Mouse (Mus musculus) liver, adult 2 months (tissue): ENCODE measurements around the gene Epb41l4b. TPM values are rescaled to one million over a fixed set of nuclear protein-coding genes. Genes with fewer than 3 reads are reported as not detected.

Experiments
- DNase-seq: peaks from one replicate; pipeline ENCODE4 v3.0.0-alpha.2; 2011; ENCODE audit warnings: low read depth, low spot score; ENCODE audit errors: extremely low read depth
- H3K27ac ChIP-seq: fragments of 200-500 bp; replicated peaks from 2 replicates; pipeline ENCODE4 v1.5.1; 2012; ENCODE audit warnings: low read depth, mild to moderate bottlenecking, control low read depth, inconsistent platforms, low read length; ENCODE audit not compliant: insufficient read depth
- H3K27me3 ChIP-seq: fragments of 200-500 bp; 2 replicates; pipeline ENCODE4 v1.6.1; 2012; ENCODE audit warnings: mild to moderate bottlenecking, moderate library complexity, low read length, inconsistent platforms; ENCODE audit not compliant: control insufficient read depth, insufficient read depth
- H3K36me3 ChIP-seq: fragments of 200-500 bp; 2 replicates; pipeline ENCODE4 v1.6.1; 2012; ENCODE audit warnings: low read length, inconsistent platforms; ENCODE audit not compliant: control insufficient read depth, insufficient read depth
- H3K4me1 ChIP-seq: fragments of 200-500 bp; 2 replicates; pipeline ENCODE4 v1.6.1; 2011; ENCODE audit warnings: low read length; ENCODE audit not compliant: control insufficient read depth, insufficient read depth
- H3K4me3 ChIP-seq: fragments of 200-500 bp; 2 replicates; pipeline ENCODE4 v1.5.1; 2011; ENCODE audit warnings: low read depth, mild to moderate bottlenecking, control low read depth, low read length, moderate library complexity; ENCODE audit not compliant: insufficient read depth
- H3K79me2 ChIP-seq: fragments of 200-500 bp; 2 replicates; pipeline ENCODE4 v1.6.1; 2012; ENCODE audit warnings: inconsistent platforms, mild to moderate bottlenecking, low read length, moderate library complexity; ENCODE audit not compliant: control insufficient read depth, insufficient read depth
- H3K9ac ChIP-seq: fragments of 200-500 bp; 2 replicates; pipeline ENCODE4 v1.6.1; 2012; ENCODE audit warnings: low read depth, mild to moderate bottlenecking, control low read depth, inconsistent platforms, low read length
- CTCF ChIP-seq: fragments of 200-500 bp; IDR thresholded peaks from 2 replicates; pipeline ENCODE4 v1.5.1; 2011; ENCODE audit warnings: low read depth, low read length, control low read depth
- POLR2A ChIP-seq: fragments of 200-500 bp; IDR thresholded peaks from 2 replicates; pipeline ENCODE4 v1.6.1; 2011; ENCODE audit warnings: low read length, control low read depth; ENCODE audit not compliant: insufficient read depth; ENCODE audit errors: extremely low read depth
- WGBS: fragments of 180-500 bp; shearing (Covaris S2); methylation state at CpG from one replicate; pipeline ENCODE4 v1.1.7; 2018; 5-methylcytosine and 5-hydroxymethylcytosine counted together
- polyA plus RNA-seq: library from polyadenylated mRNA; depleted of rRNA; stranded (reverse); fragments of >200 nt; gene quantifications from 2 replicates; pipeline ENCODE4 v1.2.3, GENCODE M21; 2012
- total RNA-seq: library from RNA; depleted of rRNA; stranded (reverse); fragments of >200 nt; gene quantifications from 2 replicates; pipeline ENCODE4 v1.2.3, GENCODE M21; 2014

The Epb41l4b gene
- total and polyA plus RNA-seq, 2 experiments, result 33.9 to 44.7 TPM

DNA sequence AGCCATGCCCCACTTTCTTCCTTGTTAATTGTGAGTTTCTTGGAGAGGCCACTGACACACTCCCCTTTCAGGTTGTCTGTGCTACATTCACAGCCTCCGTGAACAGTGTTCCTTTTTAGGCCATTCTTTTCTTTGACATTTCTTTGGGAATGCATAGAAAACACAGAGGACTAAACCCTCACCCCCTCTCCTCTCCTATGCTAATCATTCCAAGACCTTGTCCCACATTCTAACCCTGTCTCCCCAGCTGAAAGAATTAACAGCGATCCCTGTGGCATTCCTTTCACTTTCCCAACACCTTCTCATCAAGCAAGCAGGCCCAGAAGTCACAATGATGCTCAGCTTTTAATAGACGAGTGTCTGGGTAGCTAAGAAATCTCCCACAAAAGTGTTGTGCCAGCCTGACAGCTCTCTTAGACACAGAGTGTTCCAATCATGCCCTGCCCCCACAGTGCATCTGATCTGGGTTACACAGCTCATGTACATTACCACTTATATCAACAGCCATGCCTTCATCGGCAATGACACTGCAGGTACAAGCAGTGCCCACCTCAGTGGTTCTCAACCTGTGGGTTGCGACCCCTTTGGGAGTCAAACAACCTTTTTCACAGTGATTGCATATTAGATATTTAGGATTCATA is 93.8 kb downstream of the Epb41l4b start:
- TF ChIP-seq POLR2A (no peak), CTCF (no peak)
- WGBS, result 76% methylated on average over 5 of the region's 5 CpGs
- Histone ChIP-seq H3K4me3 (no peak overlapping the region), H3K27ac (no peak overlapping the region), H3K79me2 (no peaks in the 10 kb centered on the region), H3K36me3 (no peaks in the 10 kb centered on the region), H3K9ac (no peak overlapping the region), H3K27me3 (no peaks in the 10 kb centered on the region), H3K4me1 (no peaks in the 10 kb centered on the region)
- DNase-seq, result no peak

- Histone ChIP-seq H3K9ac (no peak overlapping the region), H3K36me3 (no peaks in the 10 kb centered on the region), H3K79me2 (no peaks in the 10 kb centered on the region), H3K4me3 (no peak overlapping the region), H3K27me3 (no peaks in the 10 kb centered on the region), H3K27ac (no peak overlapping the region), H3K4me1 (no peaks in the 10 kb centered on the region)
- TF ChIP-seq CTCF, result no peak
- TF ChIP-seq POLR2A, result no peak
- WGBS, result 25% methylated on average over 6 of the region's 6 CpGs
- DNase-seq, result peak; percentile 20
Observed at GRCm38 (mm10) chr4:57048566-57048965, 94.7 kb downstream of the Epb41l4b start.

GRCm38 (mm10) chr4:57046160-57046571 is 97.1 kb downstream of the Epb41l4b start:
- Histone ChIP-seq H3K9ac (no peak overlapping the region), H3K27ac (no peak overlapping the region), H3K27me3 (no peaks in the 10 kb centered on the region), H3K79me2 (no peaks in the 10 kb centered on the region), H3K4me1 (no peaks in the 10 kb centered on the region), H3K4me3 (no peak overlapping the region), H3K36me3 (no peaks in the 10 kb centered on the region)
- 63% methylated on average over 9 of the region's 9 CpGs for WGBS
- peak; percentile 11 for DNase-seq
- no peak for TF ChIP-seq CTCF
- no peak for TF ChIP-seq POLR2A

DNA sequence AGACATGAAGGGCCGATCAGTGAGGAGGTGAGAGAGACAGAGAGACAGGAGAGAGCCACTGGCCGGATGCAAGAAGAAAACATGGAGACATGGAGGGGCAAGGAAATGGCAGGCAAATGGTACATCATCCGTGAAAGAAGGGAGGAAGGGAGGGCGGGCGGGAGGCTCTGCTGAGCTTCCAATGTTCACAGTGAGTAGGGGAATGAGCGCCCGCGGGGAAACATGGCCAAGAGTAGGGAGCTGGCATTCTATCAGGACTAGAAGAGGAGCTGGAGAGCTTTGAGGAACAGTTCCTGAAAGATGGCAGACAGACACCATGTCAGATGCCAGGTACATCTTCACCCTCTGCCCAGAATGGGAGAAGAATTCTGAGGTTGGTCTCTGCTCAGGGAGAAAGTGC is 99.6 kb downstream of the Epb41l4b start:
- H3K9ac ChIP-seq, result no peak overlapping the region
- no peak overlapping the region for H3K27ac ChIP-seq
- WGBS, result 91% methylated on average over 8 of the region's 8 CpGs
- H3K4me1 ChIP-seq, result no peaks in the 10 kb centered on the region
- H3K4me3 ChIP-seq, result no peak overlapping the region
- TF ChIP-seq POLR2A, result no peak
- TF ChIP-seq CTCF, result no peak
- no peaks in the 10 kb centered on the region for H3K79me2 ChIP-seq
- H3K27me3 ChIP-seq, result no peaks in the 10 kb centered on the region
- no peaks in the 10 kb centered on the region for H3K36me3 ChIP-seq
- no peak for DNase-seq

- Histone ChIP-seq H3K27me3 (no peaks in the 10 kb centered on the region), H3K27ac (no peak overlapping the region), H3K36me3 (no peaks in the 10 kb centered on the region), H3K4me1 (no peaks in the 10 kb centered on the region), H3K9ac (no peak overlapping the region), H3K4me3 (no peak overlapping the region), H3K79me2 (no peaks in the 10 kb centered on the region)
- 93% methylated on average over 6 of the region's 6 CpGs for WGBS
- no peak for TF ChIP-seq POLR2A
- no peak for DNase-seq
Observed at GRCm38 (mm10) chr4:57041661-57042060, 101.6 kb downstream of the Epb41l4b start.

GRCm38 (mm10) chr4:57041211-57041610 is 102.0 kb downstream of the Epb41l4b start:
- no peak for DNase-seq
- H3K27ac ChIP-seq, result no peak overlapping the region
- no peak overlapping the region for H3K9ac ChIP-seq
- TF ChIP-seq CTCF, result no peak
- TF ChIP-seq POLR2A, result no peak
- H3K36me3 ChIP-seq, result no peaks in the 10 kb centered on the region
- H3K4me3 ChIP-seq, result no peak overlapping the region
- H3K79me2 ChIP-seq, result no peaks in the 10 kb centered on the region
- no peaks in the 10 kb centered on the region for H3K27me3 ChIP-seq
- H3K4me1 ChIP-seq, result no peaks in the 10 kb centered on the region
- WGBS, result 98% methylated on average over 4 of the region's 4 CpGs
